Mouse (Mus musculus): ENCODE measurements at regions not wholly inside any gene's neighbourhood (a gene's known extent, or its start where the extent isn't known, plus 50 kb on each side); places are given as distances from the start of the nearest gene placed in this dataset.

DNA sequence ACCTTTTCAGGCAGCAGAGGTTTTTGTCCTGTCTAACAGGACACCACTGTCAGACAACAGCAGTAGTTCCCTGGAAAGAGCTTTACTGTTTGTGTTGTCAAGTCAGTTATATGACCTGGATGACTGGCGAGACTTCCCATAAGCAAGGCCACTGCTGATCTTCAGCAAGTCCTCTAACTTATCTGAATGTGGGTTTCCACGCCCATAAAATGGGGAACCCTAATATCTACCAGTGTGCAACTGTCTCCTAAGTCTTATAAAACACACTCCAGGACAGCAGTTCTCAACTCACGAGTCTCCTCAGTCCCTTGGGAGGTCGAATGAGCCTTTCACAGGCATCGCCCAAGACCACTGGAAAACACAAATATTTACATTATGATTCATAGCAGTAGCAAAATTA is 232.9 kb downstream of the Sp3 start:
- H3K9ac ChIP-seq (replicated peaks), result no peak overlapping the region
- no peaks in the 10 kb centered on the region for H3K9me3 ChIP-seq
- no peaks in the 10 kb centered on the region for H3K36me3 ChIP-seq
- H3K4me1 ChIP-seq, result peaks cover 22% of the 10 kb centered on the region
- no peak overlapping the region for H3K27ac ChIP-seq (replicated peaks)
- WGBS, result 94% methylated on average over 5 of the region's 5 CpGs
- ATAC-seq (replicated peaks), result no peak
- no peak overlapping the region for H3K4me2 ChIP-seq (replicated peaks)
- H3K4me3 ChIP-seq, result no peak overlapping the region
- H3K27me3 ChIP-seq, result no peaks in the 10 kb centered on the region

GRCm38 (mm10) chr2:72749495-72749894 is 230.8 kb downstream of the Sp3 start:
- Histone ChIP-seq H3K4me1 (peaks cover 20% of the 10 kb centered on the region), H3K4me3 (no peak overlapping the region), H3K9me3 (no peaks in the 10 kb centered on the region), H3K27ac (replicated peaks) (no peak overlapping the region), H3K36me3 (no peaks in the 10 kb centered on the region), H3K27me3 (no peaks in the 10 kb centered on the region), H3K4me2 (replicated peaks) (no peak overlapping the region), H3K9ac (replicated peaks) (no peak overlapping the region)
- 96% methylated on average over 1 of the region's 1 CpGs for WGBS
- ATAC-seq (replicated peaks), result no peak

GRCm38 (mm10) chr2:72751441-72751840 is 228.8 kb downstream of the Sp3 start:
- H3K27me3 ChIP-seq, result no peaks in the 10 kb centered on the region
- no peaks in the 10 kb centered on the region for H3K9me3 ChIP-seq
- H3K27ac ChIP-seq (replicated peaks), result no peak overlapping the region
- 67% methylated on average over 1 of the region's 1 CpGs for WGBS
- H3K4me3 ChIP-seq, result no peak overlapping the region
- H3K4me1 ChIP-seq, result peaks cover 15% of the 10 kb centered on the region
- H3K9ac ChIP-seq (replicated peaks), result no peak overlapping the region
- H3K36me3 ChIP-seq, result no peaks in the 10 kb centered on the region
- no peak for ATAC-seq (replicated peaks)
- H3K4me2 ChIP-seq (replicated peaks), result no peak overlapping the region

DNA sequence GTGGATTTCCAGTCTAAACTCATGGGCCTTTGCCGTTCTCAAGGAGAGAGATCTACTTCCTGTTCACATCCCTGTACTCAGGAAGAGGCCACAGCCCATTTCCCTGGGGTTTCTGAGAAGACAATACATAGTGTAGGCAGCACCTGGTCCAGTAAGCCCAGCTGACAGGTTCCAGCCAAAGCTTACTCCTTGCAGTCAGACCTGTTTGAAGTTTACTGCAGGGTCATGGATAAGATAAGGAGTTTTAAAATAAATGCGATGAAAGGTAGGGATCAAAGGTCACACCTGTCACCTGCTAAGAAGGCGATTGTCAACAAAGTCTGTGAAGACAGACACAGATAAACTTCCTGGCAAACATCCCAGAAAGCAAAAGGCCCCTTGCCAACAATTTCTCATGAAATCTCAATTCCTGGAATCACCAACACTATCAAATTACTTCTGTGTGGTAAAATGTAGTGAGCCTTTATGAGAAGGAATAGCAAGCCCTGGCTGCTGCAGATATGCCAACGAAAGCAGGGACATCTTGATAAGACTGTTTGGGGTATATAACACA is 227.5 kb downstream of the Sp3 start:
- ATAC-seq (replicated peaks), result no peak
- Histone ChIP-seq H3K4me1 (0 out of 2 replicates have a peak, but pooled peaks cover 8% of the 10 kb centered on the region), H3K27ac (replicated peaks) (no peak overlapping the region), H3K27me3 (no peaks in the 10 kb centered on the region), H3K4me2 (replicated peaks) (no peak overlapping the region), H3K36me3 (no peaks in the 10 kb centered on the region), H3K9me3 (no peaks in the 10 kb centered on the region), H3K9ac (replicated peaks) (no peak overlapping the region), H3K4me3 (no peak overlapping the region)
- 64% methylated on average over 4 of the region's 4 CpGs for WGBS

- H3K4me2 ChIP-seq (replicated peaks), result no peak overlapping the region
- no peak overlapping the region for H3K4me3 ChIP-seq
- 0 out of 2 replicates have a peak, but pooled peaks cover 8% of the 10 kb centered on the region for H3K4me1 ChIP-seq
- H3K27me3 ChIP-seq, result no peaks in the 10 kb centered on the region
- no peak for ATAC-seq (replicated peaks)
- H3K27ac ChIP-seq (replicated peaks), result no peak overlapping the region
- H3K9me3 ChIP-seq, result no peaks in the 10 kb centered on the region
- 93% methylated on average over 16 of the region's 16 CpGs for WGBS
- no peaks in the 10 kb centered on the region for H3K36me3 ChIP-seq
- no peak overlapping the region for H3K9ac ChIP-seq (replicated peaks)
Measured at GRCm38 (mm10) chr2:72753788-72754713, 226.2 kb downstream of the Sp3 start.

DNA sequence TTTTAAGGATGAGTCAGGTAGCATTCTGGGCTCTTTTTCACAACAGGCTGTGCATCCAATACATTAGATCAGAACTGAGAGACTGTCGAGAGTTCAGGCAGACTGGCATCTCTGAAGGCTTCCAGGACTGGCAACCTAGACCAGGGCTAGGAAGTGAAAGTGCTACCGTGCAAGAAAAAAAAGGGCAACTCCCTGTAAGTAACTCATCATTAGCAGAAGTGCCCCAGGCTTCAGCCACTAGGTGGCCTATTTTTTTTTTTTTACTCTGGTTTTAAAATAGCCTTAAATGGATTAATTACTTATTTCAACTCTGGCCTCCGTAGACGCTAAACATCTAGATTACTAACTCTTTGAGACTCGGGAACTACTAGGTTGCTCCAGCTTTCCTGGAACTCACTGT is 216.8 kb downstream of the Sp3 start:
- 92% methylated on average over 5 of the region's 5 CpGs for WGBS
- Histone ChIP-seq H3K9ac (replicated peaks) (no peak overlapping the region), H3K27ac (replicated peaks) (no peak overlapping the region), H3K27me3 (no peaks in the 10 kb centered on the region), H3K36me3 (no peaks in the 10 kb centered on the region), H3K4me3 (no peak overlapping the region), H3K4me1 (no peaks in the 10 kb centered on the region), H3K9me3 (no peaks in the 10 kb centered on the region), H3K4me2 (replicated peaks) (no peak overlapping the region)
- ATAC-seq (replicated peaks), result no peak

DNA sequence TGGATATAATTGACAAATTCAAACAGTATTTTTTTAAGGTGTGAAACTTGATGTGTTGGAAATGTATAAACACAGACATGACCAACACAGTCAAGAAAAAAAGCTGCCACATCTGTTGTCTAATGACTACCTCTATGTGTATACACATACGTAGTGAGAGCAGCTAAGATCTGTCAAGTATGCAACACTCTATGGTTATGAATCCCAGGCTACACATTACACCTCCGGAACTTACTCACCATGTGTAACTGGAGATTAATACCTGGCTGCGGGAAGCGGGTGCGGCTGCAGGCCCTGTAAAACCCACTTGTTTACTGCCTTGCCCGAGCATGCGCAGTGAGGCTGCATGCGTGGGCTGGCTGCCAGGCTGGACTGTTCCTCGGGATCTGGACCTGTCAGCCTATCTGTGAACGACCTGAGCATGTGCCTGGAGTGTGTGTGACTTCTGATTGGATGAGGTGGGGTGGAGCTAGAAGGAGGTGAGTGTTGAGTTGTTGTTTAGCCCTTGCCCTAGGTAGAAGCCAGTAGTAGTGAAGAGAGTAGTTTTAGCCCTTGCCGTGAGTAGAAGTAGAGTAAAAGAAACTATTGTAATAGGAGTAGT is 211.1 kb downstream of the Sp3 start:
- WGBS, result 78% methylated on average over 11 of the region's 11 CpGs
- no peak for ATAC-seq (replicated peaks)

GRCm38 (mm10) chr2:72773401-72773800 is 206.8 kb downstream of the Sp3 start:
- no peaks in the 10 kb centered on the region for H3K36me3 ChIP-seq
- no peak overlapping the region for H3K4me2 ChIP-seq (replicated peaks)
- 69% methylated on average over 4 of the region's 4 CpGs for WGBS
- no peaks in the 10 kb centered on the region for H3K9me3 ChIP-seq
- no peak overlapping the region for H3K4me3 ChIP-seq
- no peak overlapping the region for H3K27ac ChIP-seq (replicated peaks)
- no peak overlapping the region for H3K9ac ChIP-seq (replicated peaks)
- H3K27me3 ChIP-seq, result no peaks in the 10 kb centered on the region
- no peak for ATAC-seq (replicated peaks)
- H3K4me1 ChIP-seq, result peaks cover 12% of the 10 kb centered on the region; the same call in 1 of the 2 replicates

More for the DNA sequence above, 211.1 kb downstream of the Sp3 start:
- Histone ChIP-seq H3K4me2 (replicated peaks) (no peak overlapping the region), H3K36me3 (no peaks in the 10 kb centered on the region), H3K4me3 (no peak overlapping the region), H3K9ac (replicated peaks) (no peak overlapping the region), H3K9me3 (no peaks in the 10 kb centered on the region), H3K27me3 (no peaks in the 10 kb centered on the region), H3K4me1 (peaks cover 8% of the 10 kb centered on the region; the same call in 1 of the 2 replicates), H3K27ac (replicated peaks) (no peak overlapping the region)

DNA sequence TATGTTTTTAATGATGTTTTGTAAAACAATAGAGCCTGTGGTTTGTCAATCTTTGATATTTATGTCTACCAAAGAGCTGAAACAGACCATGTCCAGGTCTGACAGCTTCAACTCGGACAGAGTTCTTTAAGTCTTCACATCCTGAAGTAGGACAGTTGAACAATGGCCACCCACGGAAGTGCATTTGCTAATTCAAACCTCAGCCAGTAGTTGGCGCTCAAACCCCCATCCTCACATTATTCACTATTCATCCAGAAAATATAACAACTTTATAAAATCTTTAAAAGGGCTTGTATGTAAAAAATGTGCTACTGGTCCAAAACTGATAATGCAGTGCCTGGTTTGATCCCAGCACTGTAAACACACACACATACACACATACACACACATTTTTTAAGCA is 202.9 kb downstream of the Sp3 start:
- no peak overlapping the region for H3K4me2 ChIP-seq (replicated peaks)
- ATAC-seq (replicated peaks), result no peak
- no peaks in the 10 kb centered on the region for H3K27me3 ChIP-seq
- no peaks in the 10 kb centered on the region for H3K36me3 ChIP-seq
- peaks cover 23% of the 10 kb centered on the region for H3K4me1 ChIP-seq
- 44% methylated on average over 3 of the region's 3 CpGs for WGBS
- no peaks in the 10 kb centered on the region for H3K9me3 ChIP-seq
- no peak overlapping the region for H3K4me3 ChIP-seq
- no peak overlapping the region for H3K27ac ChIP-seq (replicated peaks)
- no peak overlapping the region for H3K9ac ChIP-seq (replicated peaks)

DNA sequence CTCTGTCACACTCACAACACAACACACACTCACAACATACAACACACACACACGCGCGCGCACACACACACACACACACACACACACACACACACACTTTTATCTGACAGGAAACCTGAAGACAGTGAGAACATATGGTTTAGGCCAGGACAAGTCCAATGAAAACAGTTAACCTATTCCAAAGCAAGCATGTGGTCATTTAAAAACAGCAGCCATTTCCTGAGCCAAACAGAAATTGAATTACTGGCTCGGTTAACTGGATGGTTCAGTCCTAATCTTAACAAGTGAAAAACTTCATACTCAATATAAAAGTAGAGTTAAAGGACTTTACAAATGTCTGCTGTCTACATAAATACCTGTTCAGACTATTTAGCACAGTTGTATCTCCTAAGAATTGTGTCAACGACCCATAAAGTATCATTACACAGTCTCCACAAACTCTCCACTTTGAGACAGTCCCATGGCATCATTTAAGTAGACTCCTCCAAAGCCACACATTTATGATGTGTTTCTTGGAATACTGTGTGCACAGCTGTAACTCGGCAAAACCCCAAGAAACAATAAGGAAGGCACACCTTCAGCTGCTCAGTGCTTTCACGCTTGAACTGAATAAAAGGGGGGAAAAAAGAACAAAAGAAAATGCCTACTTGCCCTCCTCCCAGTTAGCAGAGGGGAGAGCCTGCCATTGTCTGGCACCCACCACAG is 202.3 kb downstream of the Sp3 start:
- no peaks in the 10 kb centered on the region for H3K36me3 ChIP-seq
- H3K4me1 ChIP-seq, result peaks cover 23% of the 10 kb centered on the region
- H3K27me3 ChIP-seq, result no peaks in the 10 kb centered on the region
- no peaks in the 10 kb centered on the region for H3K9me3 ChIP-seq
- no peak overlapping the region for H3K27ac ChIP-seq (replicated peaks)
- H3K4me3 ChIP-seq, result no peak overlapping the region
- 77% methylated on average over 8 of the region's 8 CpGs for WGBS
- no peak for ATAC-seq (replicated peaks)
- no peak overlapping the region for H3K9ac ChIP-seq (replicated peaks)
- H3K4me2 ChIP-seq (replicated peaks), result no peak overlapping the region

GRCm38 (mm10) chr2:72779268-72780163 is 200.7 kb downstream of the Sp3 start:
- Histone ChIP-seq H3K36me3 (no peaks in the 10 kb centered on the region), H3K27me3 (no peaks in the 10 kb centered on the region), H3K9me3 (no peaks in the 10 kb centered on the region), H3K27ac (replicated peaks) (no peak overlapping the region), H3K4me3 (no peak overlapping the region), H3K4me1 (peaks cover 11% of the 10 kb centered on the region), H3K9ac (replicated peaks) (no peak overlapping the region), H3K4me2 (replicated peaks) (no peak overlapping the region)
- 83% methylated on average over 7 of the region's 7 CpGs for WGBS
- no peak for ATAC-seq (replicated peaks)
